Mouse (Mus musculus): Measurements from ENCODE around the gene Mettl13. TPM values are rescaled to one million over a fixed set of nuclear protein-coding genes. Genes with fewer than 3 reads are reported as not detected.

Gene Mettl13
- polyA plus RNA-seq, 1 experiment from 2014 or later, result 7.2 TPM

GRCm38 (mm10) chr1:162543231-162543630, 5.1 kb downstream of the Mettl13 start:
- Histone ChIP-seq H3K4me1 (ENCODE audit: insufficient read depth) (peaks cover 11% of the 10 kb centered on the region), H3K4me2 (ENCODE audit: low read depth, low read length) (no peak overlapping the region), H3K4me3 (ENCODE audit: low read depth, low read length) (no peak overlapping the region), H3K27ac (ENCODE audit: low read depth) (no peak overlapping the region), H3K36me3 (replicated peaks; ENCODE audit: insufficient read depth, low read length) (peaks cover 41% of the 10 kb centered on the region), H3K27me3 (ENCODE audit: insufficient read depth, low read length) (no peaks in the 10 kb centered on the region), H3K9ac (replicated peaks) (no peak overlapping the region), H3K9me3 (ENCODE audit: low read length) (no peaks in the 10 kb centered on the region)
- WGBS (ENCODE audit: insufficient replicate concordance), result 81% methylated on average over 1 of the region's 1 CpGs
- ATAC-seq, result no peak
- TF ChIP-seq EP300 (IDR thresholded peaks at IDR 0.05; ENCODE audit: low read depth) (no peak), CTCF (IDR thresholded peaks at IDR 0.05; ENCODE audit: low read depth) (no peak)
- DNase-seq, result no peak

- no peaks in the 10 kb centered on the region for H3K27me3 ChIP-seq (ENCODE audit: insufficient read depth, low read length)
- H3K4me2 ChIP-seq (ENCODE audit: low read depth, low read length), result no peak overlapping the region
- ATAC-seq (no peak), DNase-seq (no peak)
- 81% methylated on average over 14 of the region's 14 CpGs for WGBS (ENCODE audit: insufficient replicate concordance)
- no peak overlapping the region for H3K4me3 ChIP-seq (ENCODE audit: low read depth, low read length)
- H3K9ac ChIP-seq (replicated peaks), result no peak overlapping the region
- H3K4me1 ChIP-seq (ENCODE audit: insufficient read depth), result no peaks in the 10 kb centered on the region
- H3K27ac ChIP-seq (ENCODE audit: low read depth), result no peak overlapping the region
- TF ChIP-seq EP300 (IDR thresholded peaks at IDR 0.05; ENCODE audit: low read depth), result no peak
- no peak for TF ChIP-seq CTCF (IDR thresholded peaks at IDR 0.05; ENCODE audit: low read depth)
- H3K36me3 ChIP-seq (replicated peaks; ENCODE audit: insufficient read depth, low read length), result peaks cover 37% of the 10 kb centered on the region
- no peaks in the 10 kb centered on the region for H3K9me3 ChIP-seq (ENCODE audit: low read length)
Observed at GRCm38 (mm10) chr1:162533766-162534560, 14.4 kb downstream of the Mettl13 start.

- no peak overlapping the region for H3K4me2 ChIP-seq (ENCODE audit: low read depth, low read length)
- no peaks in the 10 kb centered on the region for H3K4me1 ChIP-seq (ENCODE audit: insufficient read depth)
- H3K27ac ChIP-seq (ENCODE audit: low read depth), result no peak overlapping the region
- TF ChIP-seq EP300 (IDR thresholded peaks at IDR 0.05; ENCODE audit: low read depth) (no peak), CTCF (IDR thresholded peaks at IDR 0.05; ENCODE audit: low read depth) (no peak)
- H3K9me3 ChIP-seq (ENCODE audit: low read length), result no peaks in the 10 kb centered on the region
- H3K27me3 ChIP-seq (ENCODE audit: insufficient read depth, low read length), result no peaks in the 10 kb centered on the region
- H3K9ac ChIP-seq (replicated peaks), result no peak overlapping the region
- peaks cover 30% of the 10 kb centered on the region for H3K36me3 ChIP-seq (replicated peaks; ENCODE audit: insufficient read depth, low read length)
- WGBS (ENCODE audit: insufficient replicate concordance), result 65% methylated on average over 4 of the region's 4 CpGs
- H3K4me3 ChIP-seq (ENCODE audit: low read depth, low read length), result no peak overlapping the region
- no peak for DNase-seq
- no peak for ATAC-seq
Observed at GRCm38 (mm10) chr1:162532330-162532729, 16.0 kb downstream of the Mettl13 start.

- no peak overlapping the region for H3K27ac ChIP-seq (ENCODE audit: low read depth)
- no peaks in the 10 kb centered on the region for H3K27me3 ChIP-seq (ENCODE audit: insufficient read depth, low read length)
- no peak overlapping the region for H3K4me2 ChIP-seq (ENCODE audit: low read depth, low read length)
- WGBS (ENCODE audit: insufficient replicate concordance), result 72% methylated on average over 4 of the region's 4 CpGs
- TF ChIP-seq EP300 (IDR thresholded peaks at IDR 0.05; ENCODE audit: low read depth) (no peak), CTCF (IDR thresholded peaks at IDR 0.05; ENCODE audit: low read depth) (peak; percentile 64)
- no peak overlapping the region for H3K4me3 ChIP-seq (ENCODE audit: low read depth, low read length)
- DNase-seq (no peak), ATAC-seq (no peak)
- H3K4me1 ChIP-seq (ENCODE audit: insufficient read depth), result no peaks in the 10 kb centered on the region
- peaks cover 23% of the 10 kb centered on the region for H3K36me3 ChIP-seq (replicated peaks; ENCODE audit: insufficient read depth, low read length)
- no peak overlapping the region for H3K9ac ChIP-seq (replicated peaks)
- H3K9me3 ChIP-seq (ENCODE audit: low read length), result no peaks in the 10 kb centered on the region
Observed at GRCm38 (mm10) chr1:162531584-162531983, 16.8 kb downstream of the Mettl13 start.

GRCm38 (mm10) chr1:162530666-162531065, 17.7 kb downstream of the Mettl13 start:
- Histone ChIP-seq H3K4me2 (ENCODE audit: low read depth, low read length) (no peak overlapping the region), H3K9me3 (ENCODE audit: low read length) (no peaks in the 10 kb centered on the region), H3K27me3 (ENCODE audit: insufficient read depth, low read length) (no peaks in the 10 kb centered on the region), H3K4me1 (ENCODE audit: insufficient read depth) (no peaks in the 10 kb centered on the region), H3K27ac (ENCODE audit: low read depth) (no peak overlapping the region), H3K9ac (replicated peaks) (no peak overlapping the region), H3K36me3 (replicated peaks; ENCODE audit: insufficient read depth, low read length) (peaks cover 14% of the 10 kb centered on the region), H3K4me3 (ENCODE audit: low read depth, low read length) (no peak overlapping the region)
- no peak for TF ChIP-seq EP300 (IDR thresholded peaks at IDR 0.05; ENCODE audit: low read depth)
- TF ChIP-seq CTCF (IDR thresholded peaks at IDR 0.05; ENCODE audit: low read depth), result no peak
- ATAC-seq (no peak), DNase-seq (no peak)
- WGBS (ENCODE audit: insufficient replicate concordance), result 93% methylated on average over 1 of the region's 1 CpGs

- WGBS (ENCODE audit: insufficient replicate concordance), result 57% methylated on average over 2 of the region's 2 CpGs
- no peak overlapping the region for H3K4me3 ChIP-seq (ENCODE audit: low read depth, low read length)
- no peak overlapping the region for H3K4me2 ChIP-seq (ENCODE audit: low read depth, low read length)
- DNase-seq, result no peak
- 0 out of 2 replicates have a peak, but pooled peaks cover 5% of the 10 kb centered on the region for H3K36me3 ChIP-seq (replicated peaks; ENCODE audit: insufficient read depth, low read length)
- no peak overlapping the region for H3K27ac ChIP-seq (ENCODE audit: low read depth)
- no peak overlapping the region for H3K9ac ChIP-seq (replicated peaks)
- H3K9me3 ChIP-seq (ENCODE audit: low read length), result no peaks in the 10 kb centered on the region
- H3K4me1 ChIP-seq (ENCODE audit: insufficient read depth), result no peaks in the 10 kb centered on the region
- H3K27me3 ChIP-seq (ENCODE audit: insufficient read depth, low read length), result no peaks in the 10 kb centered on the region
- ATAC-seq, result no peak
- no peak for TF ChIP-seq EP300 (IDR thresholded peaks at IDR 0.05; ENCODE audit: low read depth)
- TF ChIP-seq CTCF (IDR thresholded peaks at IDR 0.05; ENCODE audit: low read depth), result no peak
Observed at GRCm38 (mm10) chr1:162529651-162530050, 18.7 kb downstream of the Mettl13 start.
